Mouse (Mus musculus): Measurements from ENCODE around the gene Il4ra.

The Il4ra gene

DNA sequence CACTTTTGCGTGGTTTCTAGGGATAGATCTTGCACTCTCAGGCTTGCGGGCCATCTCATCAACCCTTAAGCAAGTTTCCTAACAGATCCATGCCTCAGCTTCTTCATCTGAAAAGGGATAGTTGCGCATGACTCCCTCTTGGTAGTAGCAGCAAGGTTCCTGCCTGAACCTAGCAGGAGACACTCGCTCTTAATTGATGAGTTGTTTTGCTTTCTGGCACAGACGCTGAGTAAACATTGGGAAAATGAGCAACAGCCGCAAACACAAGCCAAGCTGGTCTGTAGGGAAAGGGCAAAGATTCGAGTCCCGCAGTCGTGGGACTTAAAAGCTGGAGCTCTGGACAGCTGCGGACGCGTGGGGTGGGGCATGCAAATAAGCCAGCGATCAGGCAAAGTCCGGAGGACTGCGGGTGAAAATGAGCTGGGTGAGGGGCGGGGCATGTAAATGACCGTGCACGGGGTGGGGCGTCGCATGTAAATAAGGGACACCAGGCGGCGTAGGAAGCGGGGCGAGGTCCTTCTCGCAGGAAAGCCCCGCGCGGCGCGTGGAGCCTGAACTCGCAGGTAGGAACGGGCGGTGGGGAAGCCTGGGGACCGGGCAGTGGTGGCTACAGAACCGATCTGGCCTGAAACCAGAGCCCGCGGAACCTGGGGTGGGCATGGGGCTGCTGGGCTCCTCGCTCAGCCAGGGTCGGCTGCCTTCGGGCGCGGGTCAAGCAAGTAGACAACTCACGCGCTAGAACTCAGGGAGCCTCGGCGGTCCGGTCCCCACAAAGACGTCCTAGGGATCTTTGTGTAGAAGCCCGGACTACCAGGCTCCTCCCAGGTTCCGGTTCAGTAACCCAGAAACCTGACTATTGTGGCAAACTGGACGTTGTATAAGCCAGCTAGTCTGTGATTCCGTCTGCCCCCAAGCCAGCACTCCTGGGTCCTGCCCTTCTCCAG, at the start of gene Il4ra:
Gene Il4ra (plus strand): TSS at position 355 of the 944 bp plus-strand sequence.
- peak; percentile 85 for DNase-seq (ENCODE audit: low spot score)

- DNase-seq (ENCODE audit: low spot score) = no peak
Observed at GRCm38 (mm10) chr7:125503374-125504092, 48.4 kb upstream of the Il4ra start.

- no peak for DNase-seq (ENCODE audit: low spot score)
Observed at GRCm38 (mm10) chr7:125504618-125505017, 47.3 kb upstream of the Il4ra start.

DNA sequence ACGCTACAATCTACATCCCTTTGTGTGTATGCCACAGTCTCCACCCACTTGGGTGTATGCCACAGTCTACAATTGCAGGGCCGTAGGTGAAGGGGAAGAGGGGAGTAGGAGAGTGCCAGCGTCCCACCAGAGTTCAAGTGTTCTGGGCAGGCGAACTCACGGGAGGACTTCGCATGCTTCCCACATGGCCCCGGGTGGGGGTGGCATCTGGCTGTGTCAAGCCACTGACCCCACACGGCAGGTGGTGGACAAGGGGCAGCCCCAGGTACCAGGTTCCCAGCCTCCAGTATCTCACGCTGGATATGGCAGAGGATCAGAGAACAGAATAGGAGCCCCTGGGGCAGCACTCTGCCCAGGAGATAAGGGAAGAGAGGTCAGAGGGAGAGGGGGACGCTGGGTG, 46.4 kb upstream of the Il4ra start:
- no peak for DNase-seq (ENCODE audit: low spot score)

GRCm38 (mm10) chr7:125507279-125507678, 44.6 kb upstream of the Il4ra start:
- no peak for DNase-seq (ENCODE audit: low spot score)

DNA sequence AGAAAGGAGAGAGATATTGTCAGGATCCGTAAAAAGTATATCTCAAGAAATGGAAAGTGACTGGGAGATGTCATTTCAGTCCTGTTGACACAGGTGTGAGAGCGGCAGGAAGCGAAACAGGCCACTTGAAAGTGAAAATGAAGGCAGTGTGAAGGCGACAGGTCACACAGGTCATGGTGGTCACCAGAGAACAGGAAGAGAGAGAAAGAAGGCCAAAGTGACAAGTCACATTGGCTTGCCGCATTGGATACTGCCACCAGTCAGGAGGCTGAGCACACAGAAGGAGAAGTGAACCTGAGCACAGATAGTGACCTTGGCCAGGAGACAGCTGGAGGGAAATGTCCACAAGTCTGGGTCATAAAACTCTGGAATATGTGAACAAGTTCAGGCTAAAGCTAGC, 40.5 kb upstream of the Il4ra start:
- DNase-seq (ENCODE audit: low spot score) = no peak

- no peak for DNase-seq (ENCODE audit: low spot score)
Observed at GRCm38 (mm10) chr7:125511852-125512251, 40.1 kb upstream of the Il4ra start.

DNA sequence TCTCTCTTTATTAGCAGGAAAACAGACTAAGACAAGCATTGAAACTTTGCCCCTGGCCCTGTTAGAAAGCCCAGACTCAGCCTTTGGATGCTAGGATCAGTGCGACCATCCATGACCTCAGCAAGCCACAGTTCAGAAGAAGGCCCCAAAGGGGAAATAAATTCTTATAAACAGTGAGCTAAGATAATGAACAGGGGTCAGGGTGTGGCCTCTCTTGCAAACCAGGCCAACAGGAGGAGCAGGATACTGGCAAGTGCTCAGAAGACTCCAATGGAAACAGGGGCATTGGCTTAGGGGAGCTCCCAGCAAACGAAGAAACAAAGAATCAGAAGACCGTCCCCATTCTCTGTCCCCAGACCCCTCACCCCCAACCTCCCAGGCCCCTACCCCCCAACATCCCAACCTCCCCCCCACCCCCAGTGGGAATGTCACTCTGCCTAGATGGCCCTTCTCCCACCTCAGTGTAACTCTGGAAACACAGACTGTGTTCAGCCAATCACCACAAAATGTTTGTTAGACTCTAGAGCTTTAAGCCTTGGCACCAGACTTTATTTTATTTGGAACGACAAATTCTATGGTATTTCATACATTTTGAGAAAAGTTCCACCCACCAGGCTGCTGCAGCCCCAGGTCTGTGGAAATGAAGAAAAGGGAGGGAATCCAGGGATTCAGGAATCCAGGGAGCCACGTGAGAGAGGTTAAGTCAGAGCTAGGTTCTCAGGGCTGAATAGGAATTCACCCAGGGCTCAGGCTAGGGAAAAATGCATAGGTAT, 36.7 kb upstream of the Il4ra start:
- DNase-seq (ENCODE audit: low spot score) = no peak

DNA sequence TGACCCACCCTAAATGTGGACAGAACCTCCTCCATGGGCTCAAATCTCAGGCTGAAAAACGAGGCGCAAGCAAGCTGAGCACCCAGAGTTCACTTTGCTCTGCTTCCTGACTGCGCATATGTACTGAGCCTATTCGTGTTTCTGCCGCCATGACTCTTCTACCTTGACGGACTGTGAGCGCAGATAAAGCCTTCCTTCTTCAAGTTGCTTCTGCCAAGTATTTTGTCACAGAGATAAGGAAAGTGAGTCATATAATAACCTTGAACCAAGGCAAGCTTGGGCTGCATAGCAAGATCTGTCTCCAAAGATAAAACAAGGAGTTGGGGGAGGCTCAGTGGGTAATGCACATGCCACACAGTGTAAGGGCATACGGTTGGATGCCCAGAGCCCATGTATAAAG, 35.2 kb upstream of the Il4ra start:
- no peak for DNase-seq (ENCODE audit: low spot score)

DNA sequence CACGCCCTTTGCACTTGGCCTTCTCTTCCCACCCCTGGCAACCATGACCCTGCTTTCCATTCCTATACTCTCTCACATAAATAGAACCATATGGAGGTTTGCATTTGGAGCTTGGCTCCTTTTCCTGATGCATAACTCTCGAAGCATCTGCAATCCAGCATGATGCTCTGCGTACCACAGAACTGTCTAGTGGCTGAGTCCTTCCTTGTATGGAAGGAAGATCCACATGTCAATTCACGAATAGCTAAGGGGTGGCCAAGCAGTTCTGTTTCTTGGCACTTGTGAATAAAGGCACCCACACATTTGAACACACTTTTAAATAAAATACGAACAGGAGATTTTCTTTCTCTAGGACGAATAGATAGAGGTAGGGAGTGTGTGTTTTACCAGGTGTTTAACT, 34.5 kb upstream of the Il4ra start:
- DNase-seq (ENCODE audit: low spot score) = no peak

DNA sequence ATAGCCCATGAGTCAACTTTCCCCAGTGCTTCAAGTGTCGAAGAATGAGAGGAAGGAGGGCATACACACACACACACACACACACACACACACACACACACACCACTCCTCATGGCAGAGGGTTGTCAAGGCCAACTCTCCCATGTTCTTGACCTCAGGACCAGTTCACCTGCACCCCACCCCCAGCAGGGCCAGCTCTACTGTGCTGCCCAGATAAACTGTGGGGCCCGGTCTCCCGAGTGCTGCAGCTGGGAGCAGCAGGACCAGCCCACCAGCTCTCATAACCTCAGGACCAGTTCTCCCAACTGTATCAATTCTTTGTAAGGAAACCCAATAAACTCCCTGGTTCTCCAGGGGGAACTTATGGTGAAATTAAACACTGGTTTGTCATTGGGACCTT, 32.2 kb upstream of the Il4ra start:
- no peak for DNase-seq (ENCODE audit: low spot score)

DNA sequence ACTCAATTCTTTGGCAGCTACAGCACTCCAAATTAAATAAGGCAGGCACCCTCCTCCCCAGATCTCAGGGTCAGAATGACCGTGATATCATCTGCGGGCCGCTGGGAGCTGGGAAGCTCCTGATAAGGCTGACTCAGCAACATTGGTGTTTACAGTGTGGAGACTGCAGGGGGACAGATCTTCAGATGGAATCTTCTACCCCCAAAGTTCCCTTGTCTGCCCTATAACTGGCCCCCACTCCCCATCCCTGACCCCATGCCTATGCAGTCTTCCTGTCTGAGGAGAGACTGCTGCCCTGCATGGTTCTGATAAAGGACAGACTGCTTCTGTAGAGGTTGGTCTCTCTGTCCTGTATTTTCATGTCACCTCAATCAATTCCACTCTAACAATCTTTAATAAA, 28.9 kb upstream of the Il4ra start:
- DNase-seq (ENCODE audit: low spot score) = no peak

DNA sequence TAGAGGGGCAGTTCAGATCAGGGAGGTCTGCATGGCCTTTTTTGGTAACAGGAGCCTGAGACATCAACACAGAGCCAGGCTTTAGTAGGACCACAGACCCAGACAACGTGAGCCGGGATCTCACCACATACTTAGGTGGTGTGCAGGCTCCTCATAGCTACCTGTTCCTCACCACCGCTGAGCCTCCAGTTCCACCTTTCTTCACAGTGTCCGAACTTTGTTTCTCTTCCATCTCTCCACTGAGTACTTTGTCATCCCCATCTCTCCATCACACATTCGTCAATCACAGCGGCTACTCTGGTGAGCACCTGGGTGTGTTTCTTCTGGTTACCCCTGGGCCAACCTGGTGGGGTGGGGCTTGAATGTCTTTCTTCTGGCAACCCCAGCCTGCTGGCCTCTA, 24.7 kb upstream of the Il4ra start:
- DNase-seq (ENCODE audit: low spot score) = no peak

GRCm38 (mm10) chr7:125527901-125528580, 23.9 kb upstream of the Il4ra start:
- DNase-seq (ENCODE audit: low spot score) = no peak

DNA sequence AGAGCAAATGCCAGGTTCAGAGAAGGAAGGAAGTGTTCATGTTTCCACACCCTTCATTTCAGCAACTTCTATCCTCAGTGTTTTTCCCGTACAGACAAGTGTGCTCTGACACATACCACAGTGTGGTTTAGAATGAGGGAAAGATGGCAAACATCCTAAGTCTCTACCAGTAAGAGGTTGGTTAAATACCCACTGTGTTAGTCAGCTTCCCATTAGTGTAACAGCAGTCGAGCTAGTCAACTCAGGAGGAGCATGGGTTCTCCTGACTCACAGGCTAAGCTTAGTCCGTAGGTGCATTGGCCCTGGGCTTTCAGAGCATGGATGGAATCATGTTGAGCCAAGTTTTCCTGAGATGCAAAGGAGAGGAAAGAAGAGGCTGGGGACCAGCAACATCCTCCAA, 12.6 kb upstream of the Il4ra start:
- no peak for DNase-seq (ENCODE audit: low spot score)

GRCm38 (mm10) chr7:125541026-125541425, 10.9 kb upstream of the Il4ra start:
- DNase-seq (ENCODE audit: low spot score) = no peak

GRCm38 (mm10) chr7:125541821-125542220, 10.1 kb upstream of the Il4ra start:
- DNase-seq (ENCODE audit: low spot score) = no peak

- DNase-seq (ENCODE audit: low spot score) = no peak
Observed at GRCm38 (mm10) chr7:125542335-125543050, 9.4 kb upstream of the Il4ra start.

- no peak for DNase-seq (ENCODE audit: low spot score)
Observed at GRCm38 (mm10) chr7:125543497-125543896, 8.4 kb upstream of the Il4ra start.

DNA sequence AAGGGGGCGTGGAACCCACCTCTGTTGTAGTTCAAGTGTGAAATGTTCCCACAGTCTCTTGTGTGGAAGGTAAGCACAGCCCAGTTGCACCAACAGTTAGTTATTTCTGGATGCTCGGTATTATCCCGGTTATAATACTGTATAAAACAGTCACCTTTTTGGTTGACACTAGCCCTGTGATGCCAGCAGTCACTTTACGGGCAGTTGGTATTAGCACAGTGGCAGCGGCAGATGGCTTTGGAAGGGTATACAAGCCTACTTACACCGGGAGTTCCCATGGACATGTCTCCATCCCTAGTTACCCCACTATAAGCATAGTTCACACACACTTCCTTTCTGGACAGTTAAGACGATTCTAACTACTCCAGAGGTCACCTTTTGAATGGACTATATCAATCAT, 6.6 kb upstream of the Il4ra start:
- no peak for DNase-seq (ENCODE audit: low spot score)

- DNase-seq (ENCODE audit: low spot score) = no peak
Observed at GRCm38 (mm10) chr7:125546727-125547126, 5.2 kb upstream of the Il4ra start.
